Mouse (Mus musculus): ENCODE results near the gene Igf1r. TPM values are rescaled to one million over a fixed set of nuclear protein-coding genes. Genes with fewer than 3 reads are reported as not detected.

The Igf1r gene
- polyA plus RNA-seq, 1 experiment from 2014 or later, result 18.1 TPM

DNA sequence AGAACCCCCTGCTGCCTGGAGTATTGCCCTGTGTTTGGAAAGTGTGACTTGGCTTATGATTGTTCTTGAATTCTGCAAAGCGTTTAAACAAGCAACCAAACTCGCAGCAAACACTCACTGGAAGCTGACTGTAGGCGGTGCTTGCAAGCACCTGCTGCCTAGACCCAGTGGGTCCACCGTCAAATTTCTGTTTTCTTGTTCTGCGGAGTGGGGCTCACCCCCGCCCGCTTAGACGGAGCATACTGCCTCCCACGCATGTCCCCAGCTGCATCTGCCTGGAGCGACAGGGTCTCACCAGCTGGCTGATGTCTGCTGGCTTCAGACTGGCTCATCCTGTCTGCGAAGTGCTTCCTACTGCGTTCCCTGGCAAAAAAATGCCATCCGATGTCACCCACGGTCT lies 311.9 kb downstream of the Igf1r start:
- H3K27ac ChIP-seq, result no peak overlapping the region
- no peaks in the 10 kb centered on the region for H3K27me3 ChIP-seq (ENCODE audit: insufficient read depth, low read length)
- 3% methylated on average over 14 of the region's 14 CpGs for WGBS
- H3K4me1 ChIP-seq (replicated peaks; ENCODE audit: insufficient read depth, low read length), result peaks cover 18% of the 10 kb centered on the region
- TF ChIP-seq CTCF (IDR thresholded peaks at IDR 0.05; ENCODE audit: low read depth), result no peak
- 0 out of 2 replicates have a peak overlapping the region, but pooled peaks have one; percentile 37 for H3K9ac ChIP-seq (ENCODE audit: low read depth, low read length)
- peak overlapping the region; percentile 59 for H3K4me2 ChIP-seq (ENCODE audit: low read length)
- ATAC-seq (replicated peaks; ENCODE audit: low FRiP score, low read depth) (0 out of 2 replicates have a peak, but pooled peaks have one; percentile 54), DNase-seq (ENCODE audit: low spot score) (peak; percentile 74)
- no peaks in the 10 kb centered on the region for H3K36me3 ChIP-seq (ENCODE audit: insufficient read depth, low read length)
- H3K4me3 ChIP-seq (replicated peaks; ENCODE audit: low read depth, low read length), result peak overlapping the region; percentile 31
- no peaks in the 10 kb centered on the region for H3K9me3 ChIP-seq (replicated peaks; ENCODE audit: low read length)

DNA sequence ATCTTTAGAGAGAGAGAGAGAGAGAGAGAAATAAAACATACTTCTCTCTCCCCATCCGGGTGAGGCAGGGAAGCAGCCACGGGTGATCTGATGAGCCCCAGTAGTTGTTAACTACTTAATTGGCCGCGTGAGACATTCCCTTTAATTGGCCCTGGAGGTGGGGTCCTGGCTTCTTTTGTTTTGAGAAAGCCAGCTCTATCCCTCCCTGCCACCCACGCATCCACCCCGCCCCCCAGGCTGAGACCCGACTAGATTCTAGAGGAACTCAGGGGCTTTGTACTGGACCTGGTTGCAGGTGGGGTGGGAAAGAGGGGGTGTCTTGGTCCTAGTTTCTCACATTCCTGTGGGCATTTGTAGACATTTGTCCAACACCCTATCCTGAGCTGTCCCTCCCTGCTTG lies 312.8 kb downstream of the Igf1r start:
- H3K9ac ChIP-seq (ENCODE audit: low read depth, low read length), result no peak overlapping the region
- ATAC-seq (replicated peaks; ENCODE audit: low FRiP score, low read depth) (no peak), DNase-seq (ENCODE audit: low spot score) (no peak)
- H3K4me3 ChIP-seq (replicated peaks; ENCODE audit: low read depth, low read length), result no peak overlapping the region
- H3K4me2 ChIP-seq (ENCODE audit: low read length), result no peak overlapping the region
- no peaks in the 10 kb centered on the region for H3K9me3 ChIP-seq (replicated peaks; ENCODE audit: low read length)
- H3K36me3 ChIP-seq (ENCODE audit: insufficient read depth, low read length), result no peaks in the 10 kb centered on the region
- peaks cover 18% of the 10 kb centered on the region for H3K4me1 ChIP-seq (replicated peaks; ENCODE audit: insufficient read depth, low read length)
- WGBS, result 27% methylated on average over 7 of the region's 7 CpGs
- H3K27me3 ChIP-seq (ENCODE audit: insufficient read depth, low read length), result no peaks in the 10 kb centered on the region
- no peak for TF ChIP-seq CTCF (IDR thresholded peaks at IDR 0.05; ENCODE audit: low read depth)
- no peak overlapping the region for H3K27ac ChIP-seq

DNA sequence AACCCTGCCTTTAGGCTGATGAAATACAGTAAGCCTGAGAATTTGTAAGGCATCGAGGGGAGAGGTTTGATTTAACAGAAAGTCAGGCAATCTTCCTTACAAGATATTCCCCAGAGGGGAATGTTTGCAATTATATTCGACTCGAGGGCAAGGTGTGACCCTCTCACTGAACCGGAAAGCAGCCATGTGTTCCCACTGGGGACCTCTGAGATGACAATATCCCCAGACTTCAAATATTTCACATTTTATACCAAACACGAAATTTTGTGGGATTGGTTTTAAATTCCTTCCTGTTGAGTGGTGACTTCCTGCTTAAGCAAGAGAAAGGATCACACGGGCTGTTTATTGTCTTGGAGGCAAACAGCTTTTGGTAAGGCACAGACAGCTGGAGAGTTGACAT lies 314.1 kb downstream of the Igf1r start:
- no peaks in the 10 kb centered on the region for H3K36me3 ChIP-seq (ENCODE audit: insufficient read depth, low read length)
- no peak for TF ChIP-seq CTCF (IDR thresholded peaks at IDR 0.05; ENCODE audit: low read depth)
- no peak overlapping the region for H3K27ac ChIP-seq
- H3K4me1 ChIP-seq (replicated peaks; ENCODE audit: insufficient read depth, low read length), result peaks cover 18% of the 10 kb centered on the region
- H3K9ac ChIP-seq (ENCODE audit: low read depth, low read length), result no peak overlapping the region
- DNase-seq (ENCODE audit: low spot score) (peak; percentile 66), ATAC-seq (replicated peaks; ENCODE audit: low FRiP score, low read depth) (no peak)
- WGBS, result 7% methylated on average over 6 of the region's 6 CpGs
- no peak overlapping the region for H3K4me3 ChIP-seq (replicated peaks; ENCODE audit: low read depth, low read length)
- H3K4me2 ChIP-seq (ENCODE audit: low read length), result 0 out of 2 replicates have a peak overlapping the region, but pooled peaks have one; percentile 4
- no peaks in the 10 kb centered on the region for H3K9me3 ChIP-seq (replicated peaks; ENCODE audit: low read length)
- H3K27me3 ChIP-seq (ENCODE audit: insufficient read depth, low read length), result no peaks in the 10 kb centered on the region

DNA sequence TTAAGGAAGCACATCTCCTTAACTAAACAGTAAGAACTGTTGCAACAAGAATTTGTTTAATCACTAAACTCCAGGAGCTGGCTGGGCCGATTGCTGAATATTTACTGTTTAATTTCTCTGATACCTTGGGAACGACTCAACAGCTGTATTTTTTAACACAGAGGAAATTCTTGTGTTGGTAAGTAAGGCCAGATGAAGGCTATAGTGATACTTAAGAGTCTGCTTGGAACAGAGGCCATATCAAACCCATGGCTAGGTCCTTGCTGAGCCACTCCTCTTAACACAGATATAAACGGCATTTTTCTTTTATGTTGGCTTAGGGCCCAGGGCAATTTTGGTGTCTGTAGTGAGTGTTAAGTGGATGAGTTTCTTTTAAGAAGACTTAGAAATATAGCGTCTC lies 317.9 kb downstream of the Igf1r start:
- Histone ChIP-seq H3K27me3 (ENCODE audit: insufficient read depth, low read length) (no peaks in the 10 kb centered on the region), H3K27ac (no peak overlapping the region), H3K36me3 (ENCODE audit: insufficient read depth, low read length) (no peaks in the 10 kb centered on the region), H3K4me2 (ENCODE audit: low read length) (no peak overlapping the region), H3K4me3 (replicated peaks; ENCODE audit: low read depth, low read length) (no peak overlapping the region), H3K4me1 (replicated peaks; ENCODE audit: insufficient read depth, low read length) (no peaks in the 10 kb centered on the region), H3K9me3 (replicated peaks; ENCODE audit: low read length) (no peaks in the 10 kb centered on the region), H3K9ac (ENCODE audit: low read depth, low read length) (no peak overlapping the region)
- ATAC-seq (replicated peaks; ENCODE audit: low FRiP score, low read depth), result no peak
- DNase-seq (ENCODE audit: low spot score), result peak; percentile 50
- no peak for TF ChIP-seq CTCF (IDR thresholded peaks at IDR 0.05; ENCODE audit: low read depth)
- 49% methylated on average over 4 of the region's 4 CpGs for WGBS

DNA sequence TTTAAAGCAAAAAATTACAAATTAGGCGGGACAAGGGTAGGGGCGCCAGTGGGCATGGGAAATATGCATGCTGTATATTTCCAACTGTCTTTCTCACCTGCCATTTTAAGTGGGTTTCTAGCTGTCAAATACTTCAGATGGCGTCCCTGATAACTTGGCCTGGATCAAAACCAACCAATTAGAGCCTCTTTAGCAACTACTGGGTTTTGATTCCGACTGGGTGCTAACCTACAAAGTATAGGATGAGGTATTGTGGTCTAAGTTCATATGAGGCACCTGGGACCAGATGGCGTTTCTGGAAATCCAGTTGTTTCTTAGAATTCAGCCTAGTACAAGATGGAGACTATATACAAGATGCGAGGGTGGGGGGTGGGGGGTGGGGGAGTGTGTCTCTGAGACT lies 319.2 kb downstream of the Igf1r start:
- H3K4me3 ChIP-seq (replicated peaks; ENCODE audit: low read depth, low read length), result no peak overlapping the region
- H3K9me3 ChIP-seq (replicated peaks; ENCODE audit: low read length), result no peaks in the 10 kb centered on the region
- H3K4me1 ChIP-seq (replicated peaks; ENCODE audit: insufficient read depth, low read length), result peaks cover 10% of the 10 kb centered on the region
- H3K27me3 ChIP-seq (ENCODE audit: insufficient read depth, low read length), result no peaks in the 10 kb centered on the region
- H3K4me2 ChIP-seq (ENCODE audit: low read length), result no peak overlapping the region
- ATAC-seq (replicated peaks; ENCODE audit: low FRiP score, low read depth), result no peak
- TF ChIP-seq CTCF (IDR thresholded peaks at IDR 0.05; ENCODE audit: low read depth), result no peak
- no peak overlapping the region for H3K9ac ChIP-seq (ENCODE audit: low read depth, low read length)
- no peak overlapping the region for H3K27ac ChIP-seq
- WGBS, result 93% methylated on average over 6 of the region's 6 CpGs
- no peak for DNase-seq (ENCODE audit: low spot score)
- no peaks in the 10 kb centered on the region for H3K36me3 ChIP-seq (ENCODE audit: insufficient read depth, low read length)

DNA sequence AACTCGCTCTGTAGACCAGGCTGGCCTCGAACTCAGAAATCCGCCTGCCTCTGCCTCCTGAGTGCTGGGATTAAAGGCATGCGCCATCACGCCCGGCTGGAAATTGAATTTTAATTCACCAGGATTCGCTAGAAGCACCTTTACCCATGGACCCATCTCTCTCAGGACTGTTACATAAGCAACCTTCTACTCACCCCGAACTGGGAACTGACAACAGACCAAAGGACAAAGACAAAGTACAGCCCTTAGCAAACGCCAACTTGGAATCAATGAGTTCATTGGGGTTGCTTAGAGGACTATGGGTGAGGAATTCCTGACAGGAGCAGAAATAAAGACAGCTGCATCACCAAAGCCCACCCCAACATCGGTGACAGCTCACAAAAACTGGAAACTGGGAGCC lies 320.0 kb downstream of the Igf1r start:
- 94% methylated on average over 10 of the region's 10 CpGs for WGBS
- no peak overlapping the region for H3K4me2 ChIP-seq (ENCODE audit: low read length)
- DNase-seq (ENCODE audit: low spot score) (no peak), ATAC-seq (replicated peaks; ENCODE audit: low FRiP score, low read depth) (no peak)
- H3K9me3 ChIP-seq (replicated peaks; ENCODE audit: low read length), result no peaks in the 10 kb centered on the region
- H3K4me1 ChIP-seq (replicated peaks; ENCODE audit: insufficient read depth, low read length), result peaks cover 10% of the 10 kb centered on the region
- no peaks in the 10 kb centered on the region for H3K27me3 ChIP-seq (ENCODE audit: insufficient read depth, low read length)
- no peak overlapping the region for H3K9ac ChIP-seq (ENCODE audit: low read depth, low read length)
- no peak overlapping the region for H3K27ac ChIP-seq
- TF ChIP-seq CTCF (IDR thresholded peaks at IDR 0.05; ENCODE audit: low read depth), result no peak
- H3K4me3 ChIP-seq (replicated peaks; ENCODE audit: low read depth, low read length), result no peak overlapping the region
- H3K36me3 ChIP-seq (ENCODE audit: insufficient read depth, low read length), result no peaks in the 10 kb centered on the region

DNA sequence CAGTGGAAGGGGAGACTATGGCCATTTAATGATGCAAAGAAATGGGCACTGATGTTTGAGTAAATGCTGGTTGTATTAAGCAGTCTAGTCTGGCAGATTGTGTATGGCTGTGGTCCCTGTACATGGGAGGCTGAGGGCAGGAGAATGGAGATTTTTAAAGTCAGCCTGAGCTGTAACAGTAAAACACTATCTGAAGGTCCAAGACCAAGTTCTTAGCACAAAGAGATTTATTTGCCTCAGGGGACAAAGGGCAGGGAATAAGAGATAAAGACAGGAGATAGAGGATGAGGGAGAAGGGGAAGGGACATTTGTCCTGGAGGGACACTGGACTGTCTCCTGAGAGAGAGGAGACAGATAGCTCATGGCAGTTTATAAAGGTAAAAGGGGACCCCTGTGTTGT lies 320.9 kb downstream of the Igf1r start, which contains the start of gene Fam169b:
Gene Fam169b, plus strand, starts transcription at position 325 of the 400 bp plus-strand sequence.
- no peaks in the 10 kb centered on the region for H3K27me3 ChIP-seq (ENCODE audit: insufficient read depth, low read length)
- H3K9me3 ChIP-seq (replicated peaks; ENCODE audit: low read length), result no peaks in the 10 kb centered on the region
- no peak for TF ChIP-seq CTCF (IDR thresholded peaks at IDR 0.05; ENCODE audit: low read depth)
- H3K4me2 ChIP-seq (ENCODE audit: low read length), result no peak within 1 kb of the TSS
- H3K36me3 ChIP-seq (ENCODE audit: insufficient read depth, low read length), result no peaks in the 10 kb centered on the region
- H3K4me1 ChIP-seq (replicated peaks; ENCODE audit: insufficient read depth, low read length), result peaks cover 10% of the 10 kb centered on the region
- no peak within 1 kb of the TSS for H3K9ac ChIP-seq (ENCODE audit: low read depth, low read length)
- DNase-seq (ENCODE audit: low spot score), result no peak
- ATAC-seq (replicated peaks; ENCODE audit: low FRiP score, low read depth), result no peak
- no peak within 1 kb of the TSS for H3K4me3 ChIP-seq (replicated peaks; ENCODE audit: low read depth, low read length)
- H3K27ac ChIP-seq, result no peak within 1 kb of the TSS
